Mouse (Mus musculus) liver, postnatal 0 days (tissue): ENCODE results near the gene Prrc2a.

Source experiments
- CTCF ChIP-seq: sonication (generic); IDR thresholded peaks from 2 replicates; pipeline ENCODE4 v1.5.1; 2016; ENCODE audit warnings: antibody characterized with exemption, low read depth
- EP300 ChIP-seq: IDR thresholded peaks from 2 replicates; pipeline ENCODE4 v1.6.1; 2016; ENCODE audit warnings: antibody characterized with exemption, low read depth, mild to moderate bottlenecking

- TF ChIP-seq EP300 = no peak
- no peak for TF ChIP-seq CTCF
These were observed 38.5 kb downstream of the Prrc2a start, which contains the start of gene D17H6S53E for GRCm38 (mm10) chr17:35126206-35126611.
